Mouse (Mus musculus) spleen, adult 2 months (tissue): Measurements from ENCODE around the gene Get4. TPM values are rescaled to one million over a fixed set of nuclear protein-coding genes. Genes with fewer than 3 reads are reported as not detected.
A peak's percentile ranks its signal among the peaks of the same experiment; 100 is the strongest.

Experiments
- DNase-seq, 2 experiments: peaks; one replicate each; pipeline versions ENCODE4 v3.0.0 to v3.0.0-alpha.2; 2012 to 2021; ENCODE audit warnings: low spot score in 2 of 2, low read depth in 1 of 2
- H3K27ac ChIP-seq: fragments of 200-500 bp; 2 replicates; pipeline ENCODE4 v1.5.1; 2012; ENCODE audit warnings: low read length, inconsistent platforms; ENCODE audit not compliant: insufficient read depth
- H3K27me3 ChIP-seq: fragments of 200-500 bp; 2 replicates; pipeline ENCODE4 v1.6.1; 2012; ENCODE audit warnings: mild to moderate bottlenecking, moderate library complexity, low read length, inconsistent platforms; ENCODE audit not compliant: control insufficient read depth, insufficient read depth
- H3K36me3 ChIP-seq: fragments of 200-500 bp; 2 replicates; pipeline ENCODE4 v1.6.1; 2012; ENCODE audit warnings: mild to moderate bottlenecking, low read length, inconsistent platforms; ENCODE audit not compliant: control insufficient read depth, insufficient read depth
- H3K4me1 ChIP-seq: fragments of 200-500 bp; 2 replicates; pipeline ENCODE4 v1.6.1; 2011; ENCODE audit warnings: inconsistent platforms; ENCODE audit not compliant: control insufficient read depth, insufficient read depth, insufficient read length
- H3K4me3 ChIP-seq: fragments of 200-500 bp; 2 replicates; pipeline ENCODE4 v1.5.1; 2011; ENCODE audit warnings: mild to moderate bottlenecking, inconsistent platforms; ENCODE audit not compliant: insufficient read depth, insufficient read length; ENCODE audit errors: extremely low read depth
- CTCF ChIP-seq: fragments of 200-500 bp; IDR thresholded peaks from 2 replicates; pipeline ENCODE4 v1.5.1; 2011; ENCODE audit warnings: mild to moderate bottlenecking, inconsistent platforms; ENCODE audit not compliant: insufficient read depth, insufficient read length, insufficient replicate concordance; ENCODE audit errors: extremely low read depth
- POLR2A ChIP-seq: fragments of 200-500 bp; IDR thresholded peaks from 2 replicates; pipeline ENCODE4 v1.6.1; 2011; ENCODE audit warnings: low read depth, low read length, inconsistent platforms
- WGBS: fragments of 180-500 bp; shearing (Covaris S2); methylation state at CpG from one replicate; pipeline ENCODE4 v1.1.7; 2018; 5-methylcytosine and 5-hydroxymethylcytosine counted together
- polyA plus RNA-seq: library from polyadenylated mRNA; depleted of rRNA; stranded (reverse); fragments of >200 nt; gene quantifications from 2 replicates; pipeline ENCODE4 v1.2.3, GENCODE M21; 2012; rRNA removed

Gene Get4
- 91.4 and 137 TPM in 2 replicates for polyA plus RNA-seq

- whole genome bisulfite sequencing, result under 1% methylated on average over 90 of the region's 90 CpGs
- H3K36me3 ChIP-seq, result peaks cover 10% of the 10 kb centered on the region
- H3K4me1 ChIP-seq, result peaks cover 17% of the 10 kb centered on the region; the same call in 1 of the 2 replicates
These were observed at the start of gene Get4 for GRCm38 (mm10) chr5:139252081-139252909. Gene Get4, plus strand, starts transcription at chr5:139252324.

DNA sequence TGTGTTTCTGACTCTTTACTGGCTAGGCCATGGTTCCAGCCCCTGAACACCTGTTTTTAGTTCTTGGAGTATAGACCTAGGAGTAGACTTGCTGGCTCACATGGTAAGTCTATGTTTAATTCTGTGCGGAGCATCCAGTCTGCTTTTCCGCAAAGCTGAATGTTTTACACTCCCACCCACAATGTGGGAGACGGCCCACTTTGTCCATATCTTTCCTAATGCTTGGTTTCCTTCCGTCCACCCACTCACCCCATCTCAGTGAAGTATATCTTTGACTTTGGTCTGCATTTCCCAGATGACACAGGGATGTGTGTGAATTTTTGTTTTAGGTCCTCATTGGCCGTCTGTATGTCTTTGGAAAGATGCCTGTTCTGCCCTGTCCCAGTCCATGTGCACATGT is 48.8 kb upstream of the Get4 start:
- 91% methylated on average over 5 of the region's 5 CpGs for whole genome bisulfite sequencing
- no peaks in the 10 kb centered on the region for H3K27me3 ChIP-seq
- H3K27ac ChIP-seq, result no peak overlapping the region
- no peak overlapping the region for H3K4me3 ChIP-seq
- DNase-seq, result no peak
- H3K36me3 ChIP-seq, result 0 out of 2 replicates have a peak, but pooled peaks cover 1% of the 10 kb centered on the region
- TF ChIP-seq POLR2A, result no peak
- TF ChIP-seq CTCF, result no peak
- H3K4me1 ChIP-seq, result peaks cover 9% of the 10 kb centered on the region; the same call in 1 of the 2 replicates

More at GRCm38 (mm10) chr5:139252081-139252909, at the start of gene Get4:
- Histone ChIP-seq H3K27me3 (no peaks in the 10 kb centered on the region), H3K27ac (peak within 1 kb of the TSS; percentile 93), H3K4me3 (peak within 1 kb of the TSS; percentile 88)
- peak; percentile 98 to 99 for DNase-seq
- TF ChIP-seq CTCF (no peak), POLR2A (peak; percentile 6; the same call in 1 of the 2 replicates)

DNA sequence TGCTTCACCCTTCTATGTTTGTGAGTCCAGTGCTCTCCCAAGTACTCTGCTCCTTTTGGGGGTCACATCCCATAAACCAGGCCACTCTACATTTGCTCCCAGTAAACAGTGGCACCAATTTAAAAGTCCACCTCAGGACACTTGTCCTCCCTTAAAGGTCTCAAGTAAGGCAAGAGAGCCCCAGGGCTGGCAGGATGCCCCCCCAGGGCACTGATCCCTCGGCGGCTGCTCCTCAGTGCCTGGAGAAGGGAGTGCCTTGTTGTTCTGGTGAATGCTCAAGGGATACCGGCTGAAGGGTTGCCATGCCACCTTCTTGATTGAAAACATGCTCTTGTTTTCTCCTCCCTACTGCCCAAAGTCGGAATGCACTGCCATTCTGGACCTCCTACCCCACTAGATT is 46.0 kb upstream of the Get4 start:
- Histone ChIP-seq H3K4me3 (no peak overlapping the region), H3K36me3 (peaks cover 6% of the 10 kb centered on the region; the same call in 1 of the 2 replicates), H3K27me3 (no peaks in the 10 kb centered on the region), H3K4me1 (peaks cover 9% of the 10 kb centered on the region; the same call in 1 of the 2 replicates), H3K27ac (no peak overlapping the region)
- TF ChIP-seq POLR2A, result no peak
- 79% methylated on average over 4 of the region's 4 CpGs for WGBS
- no peak for DNase-seq

GRCm38 (mm10) chr5:139206525-139206924 is 45.6 kb upstream of the Get4 start:
- TF ChIP-seq CTCF, result no peak
- no peak for TF ChIP-seq POLR2A
- no peak overlapping the region for H3K4me3 ChIP-seq
- DNase-seq, result peak in 1 of 2 experiments; percentile 32
- no peaks in the 10 kb centered on the region for H3K27me3 ChIP-seq
- no peak overlapping the region for H3K27ac ChIP-seq
- WGBS, result 31% methylated on average over 7 of the region's 7 CpGs
- peaks cover 6% of the 10 kb centered on the region; the same call in 1 of the 2 replicates for H3K36me3 ChIP-seq
- peaks cover 6% of the 10 kb centered on the region; the same call in 1 of the 2 replicates for H3K4me1 ChIP-seq

DNA sequence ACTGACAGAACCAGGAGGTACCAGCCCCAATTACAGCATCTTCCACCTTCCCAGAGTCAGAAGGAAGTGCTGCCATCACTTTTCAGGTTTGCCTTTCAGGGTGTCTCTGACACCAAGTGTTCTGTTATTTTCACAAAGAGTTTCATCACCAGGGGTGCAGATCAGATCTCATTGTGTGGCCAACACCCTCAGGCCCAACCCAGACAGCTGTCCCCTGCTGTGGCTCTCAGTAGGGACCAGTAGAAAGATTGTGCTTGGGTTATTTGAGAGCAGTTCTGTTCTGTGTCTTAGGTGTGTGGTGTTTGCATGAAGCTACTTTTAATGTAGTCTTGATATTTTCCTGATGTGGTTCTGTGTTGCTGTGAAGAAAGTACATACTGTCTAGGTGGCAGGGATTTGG is 43.9 kb upstream of the Get4 start:
- TF ChIP-seq CTCF (no peak), POLR2A (no peak)
- H3K27ac ChIP-seq, result no peak overlapping the region

GRCm38 (mm10) chr5:139208871-139209684 is 43.0 kb upstream of the Get4 start:
- Histone ChIP-seq H3K27me3 (no peaks in the 10 kb centered on the region), H3K36me3 (peaks cover 5% of the 10 kb centered on the region; the same call in 1 of the 2 replicates), H3K4me3 (no peak overlapping the region), H3K4me1 (peaks cover 4% of the 10 kb centered on the region; the same call in 1 of the 2 replicates), H3K27ac (no peak overlapping the region)
- WGBS, result 92% methylated on average over 10 of the region's 10 CpGs
- DNase-seq, result no peak
- peak; percentile 30; the same call in 1 of the 2 replicates for TF ChIP-seq CTCF
- no peak for TF ChIP-seq POLR2A

More for the DNA sequence above, 43.9 kb upstream of the Get4 start:
- Histone ChIP-seq H3K27me3 (no peaks in the 10 kb centered on the region), H3K36me3 (peaks cover 6% of the 10 kb centered on the region; the same call in 1 of the 2 replicates), H3K4me1 (peaks cover 4% of the 10 kb centered on the region; the same call in 1 of the 2 replicates), H3K4me3 (no peak overlapping the region)
- no peak for DNase-seq
